Mouse (Mus musculus) lung, embryonic 16.5 days (tissue): ENCODE results near the gene Tas2r143. TPM values are rescaled to one million over a fixed set of nuclear protein-coding genes. Genes with fewer than 3 reads are reported as not detected.

Experiments
- ATAC-seq: fragments of 200-750 bp; cut with Nextera tagmentation; 2 replicates; pipeline ENCODE4 v1.8.0; 2017; ENCODE audit warnings: low read depth, mild to moderate bottlenecking, moderate library complexity
- H3K27ac ChIP-seq: fragments of 300-500 bp; sonication (generic); 2 replicates; pipeline ENCODE4 v1.5.1; 2014; ENCODE audit warnings: mild to moderate bottlenecking, control low read depth, low read length
- H3K27me3 ChIP-seq: fragments of 300-500 bp; sonication (generic); 2 replicates; pipeline ENCODE4 v1.6.1; 2014; ENCODE audit warnings: low read depth, low read length, mixed read lengths; ENCODE audit not compliant: control insufficient read depth, insufficient read depth
- H3K36me3 ChIP-seq: fragments of 300-500 bp; sonication (generic); 2 replicates; pipeline ENCODE4 v1.6.1; 2014; ENCODE audit warnings: low read length; ENCODE audit not compliant: control insufficient read depth, insufficient read depth
- H3K4me1 ChIP-seq: fragments of 300-500 bp; sonication (generic); replicated peaks from 2 replicates; pipeline ENCODE4 v1.6.1; 2014; ENCODE audit warnings: low read length, mixed read lengths; ENCODE audit not compliant: control insufficient read depth, insufficient read depth
- H3K4me2 ChIP-seq: fragments of 300-500 bp; sonication (generic); 2 replicates; pipeline ENCODE4 v1.6.1; 2014; ENCODE audit warnings: low read depth, low read length, control low read depth
- H3K4me3 ChIP-seq: fragments of 300-500 bp; sonication (generic); 2 replicates; pipeline ENCODE4 v1.5.1; 2014; ENCODE audit warnings: mild to moderate bottlenecking, low read length, control low read depth
- H3K9ac ChIP-seq: fragments of 300-500 bp; sonication (generic); 2 replicates; pipeline ENCODE4 v1.6.1; 2014; ENCODE audit warnings: low read length, control low read depth
- H3K9me3 ChIP-seq: fragments of 300-500 bp; sonication (generic); 2 replicates; pipeline ENCODE4 v1.6.1; 2016; ENCODE audit warnings: low read length; ENCODE audit not compliant: control insufficient read depth
- WGBS: fragments of 180-500 bp; shearing (Covaris S2); extraction: QIAGEN DNeasy Blood & Tissue Kit; methylation state at CpG from one replicate; pipeline ENCODE4 v1.1.7; 2014; 5-methylcytosine and 5-hydroxymethylcytosine counted together
- polyA plus RNA-seq: library from polyadenylated mRNA; unstranded; fragments of >200 nt; fragmentation: Nextera tagmentation; extraction: Ambion mirVana; gene quantifications from 2 replicates; pipeline ENCODE4 v1.2.1, GENCODE M21; 2015

Gene Tas2r143
- polyA plus RNA-seq, 1 experiment from 2014 or later = not detected

GRCm38 (mm10) chr6:42373669-42374430 lies 26.2 kb upstream of the Tas2r143 start:
- 37% methylated on average over 7 of the region's 7 CpGs for WGBS
- Histone ChIP-seq H3K27me3 (no peaks in the 10 kb centered on the region), H3K36me3 (no peaks in the 10 kb centered on the region), H3K27ac (no peak overlapping the region), H3K4me3 (peak overlapping the region; percentile 68), H3K9me3 (no peaks in the 10 kb centered on the region), H3K4me1 (peaks cover 35% of the 10 kb centered on the region), H3K4me2 (peak overlapping the region; percentile 89), H3K9ac (peak overlapping the region; percentile 82)
- no peak for ATAC-seq

DNA sequence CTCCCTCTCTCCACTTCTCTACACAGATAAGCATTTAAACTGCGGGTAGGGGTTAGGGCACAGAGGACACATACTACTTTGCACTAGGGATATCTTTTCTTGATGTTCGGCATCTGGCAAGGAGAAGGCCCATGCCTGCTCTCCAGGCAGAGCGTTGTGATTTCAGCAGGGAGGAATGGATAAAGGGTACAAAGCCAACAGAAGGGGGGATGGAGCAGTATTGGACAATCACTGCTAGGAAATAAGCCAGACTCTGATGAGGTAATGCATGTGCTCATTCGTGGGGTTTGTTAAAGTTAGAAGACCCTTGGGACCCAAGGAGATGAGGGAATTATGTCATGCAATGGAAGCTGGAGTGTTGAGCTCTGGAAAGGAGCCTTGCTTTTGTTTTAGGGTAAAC lies 25.3 kb upstream of the Tas2r143 start:
- no peaks in the 10 kb centered on the region for H3K27me3 ChIP-seq
- no peak overlapping the region for H3K4me2 ChIP-seq
- WGBS = 75% methylated on average over 4 of the region's 4 CpGs
- H3K9me3 ChIP-seq = no peaks in the 10 kb centered on the region
- H3K4me3 ChIP-seq = no peak overlapping the region
- no peak for ATAC-seq
- no peak overlapping the region for H3K27ac ChIP-seq
- no peak overlapping the region for H3K9ac ChIP-seq
- H3K4me1 ChIP-seq = peaks cover 35% of the 10 kb centered on the region
- H3K36me3 ChIP-seq = no peaks in the 10 kb centered on the region

GRCm38 (mm10) chr6:42375131-42375530 lies 24.9 kb upstream of the Tas2r143 start:
- Histone ChIP-seq H3K9ac (no peak overlapping the region), H3K4me2 (no peak overlapping the region), H3K9me3 (no peaks in the 10 kb centered on the region), H3K4me1 (peaks cover 35% of the 10 kb centered on the region), H3K27ac (no peak overlapping the region), H3K27me3 (no peaks in the 10 kb centered on the region), H3K36me3 (no peaks in the 10 kb centered on the region), H3K4me3 (no peak overlapping the region)
- WGBS = 91% methylated on average over 2 of the region's 2 CpGs
- no peak for ATAC-seq

GRCm38 (mm10) chr6:42376016-42376415 lies 24.0 kb upstream of the Tas2r143 start:
- Histone ChIP-seq H3K4me2 (no peak overlapping the region), H3K9ac (no peak overlapping the region; the same call in 1 of the 2 replicates), H3K4me3 (no peak overlapping the region), H3K27ac (no peak overlapping the region), H3K9me3 (no peaks in the 10 kb centered on the region), H3K27me3 (no peaks in the 10 kb centered on the region), H3K36me3 (no peaks in the 10 kb centered on the region), H3K4me1 (peaks cover 37% of the 10 kb centered on the region)
- no peak for ATAC-seq
- 19% methylated on average over 4 of the region's 4 CpGs for WGBS

DNA sequence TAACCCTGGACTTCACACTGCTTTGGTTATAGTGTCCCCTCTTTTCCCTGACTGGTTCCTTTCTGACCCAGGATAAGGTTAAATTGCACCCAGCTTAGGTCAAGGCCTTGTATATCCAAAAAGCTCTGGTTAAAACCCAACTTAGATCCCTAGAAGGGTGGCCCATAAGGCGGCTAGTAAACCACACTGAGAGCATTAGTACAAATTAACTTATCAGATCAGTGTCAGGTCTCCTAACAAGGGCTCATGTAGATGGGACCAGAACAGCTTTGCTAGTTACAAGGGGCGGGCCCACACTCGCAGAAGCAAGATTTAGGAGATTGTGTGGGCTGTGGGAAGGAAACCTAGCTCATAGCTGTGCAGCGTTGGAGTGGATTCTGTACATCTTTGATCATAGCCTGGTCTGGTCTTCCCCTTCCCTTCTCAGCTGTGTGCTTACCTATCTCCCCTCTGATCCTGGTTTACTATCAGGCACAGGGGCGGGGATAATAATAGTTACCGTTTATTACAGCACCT lies 23.5 kb upstream of the Tas2r143 start:
- Histone ChIP-seq H3K4me3 (no peak overlapping the region), H3K9me3 (no peaks in the 10 kb centered on the region), H3K27me3 (no peaks in the 10 kb centered on the region), H3K27ac (0 out of 2 replicates have a peak overlapping the region, but pooled peaks have one; percentile 5), H3K4me2 (no peak overlapping the region), H3K9ac (no peak overlapping the region), H3K36me3 (no peaks in the 10 kb centered on the region), H3K4me1 (peaks cover 36% of the 10 kb centered on the region)
- WGBS = 62% methylated on average over 6 of the region's 6 CpGs
- ATAC-seq = no peak

DNA sequence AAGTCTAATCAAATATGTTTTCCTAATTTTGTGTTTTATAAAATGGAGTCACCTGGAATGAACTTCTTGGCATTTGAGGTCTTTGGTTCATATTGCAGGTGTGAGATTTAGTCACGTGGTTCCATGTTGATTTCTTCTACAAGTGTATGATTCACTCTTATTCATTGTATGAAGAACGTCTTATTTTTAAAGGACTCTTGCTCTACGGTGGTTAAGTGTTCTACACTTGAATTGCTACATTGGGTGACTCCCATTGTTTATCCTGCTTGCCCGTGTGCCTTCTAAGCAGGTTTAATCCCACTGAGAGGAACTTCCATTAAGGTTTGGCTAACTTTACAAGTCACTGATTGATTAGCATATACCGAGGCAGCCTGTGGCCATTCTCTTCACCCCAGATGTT lies 22.8 kb upstream of the Tas2r143 start:
- Histone ChIP-seq H3K4me2 (no peak overlapping the region), H3K36me3 (no peaks in the 10 kb centered on the region), H3K27me3 (no peaks in the 10 kb centered on the region), H3K27ac (no peak overlapping the region), H3K4me1 (peaks cover 34% of the 10 kb centered on the region), H3K9ac (no peak overlapping the region), H3K4me3 (no peak overlapping the region), H3K9me3 (no peaks in the 10 kb centered on the region)
- ATAC-seq = no peak
- 56% methylated on average over 5 of the region's 5 CpGs for WGBS

GRCm38 (mm10) chr6:42379551-42379950 lies 20.5 kb upstream of the Tas2r143 start:
- 50% methylated on average over 3 of the region's 3 CpGs for WGBS
- Histone ChIP-seq H3K4me3 (no peak overlapping the region), H3K27ac (no peak overlapping the region), H3K9me3 (no peaks in the 10 kb centered on the region), H3K27me3 (no peaks in the 10 kb centered on the region), H3K4me2 (no peak overlapping the region), H3K36me3 (no peaks in the 10 kb centered on the region), H3K9ac (no peak overlapping the region), H3K4me1 (peaks cover 26% of the 10 kb centered on the region)
- ATAC-seq = no peak

DNA sequence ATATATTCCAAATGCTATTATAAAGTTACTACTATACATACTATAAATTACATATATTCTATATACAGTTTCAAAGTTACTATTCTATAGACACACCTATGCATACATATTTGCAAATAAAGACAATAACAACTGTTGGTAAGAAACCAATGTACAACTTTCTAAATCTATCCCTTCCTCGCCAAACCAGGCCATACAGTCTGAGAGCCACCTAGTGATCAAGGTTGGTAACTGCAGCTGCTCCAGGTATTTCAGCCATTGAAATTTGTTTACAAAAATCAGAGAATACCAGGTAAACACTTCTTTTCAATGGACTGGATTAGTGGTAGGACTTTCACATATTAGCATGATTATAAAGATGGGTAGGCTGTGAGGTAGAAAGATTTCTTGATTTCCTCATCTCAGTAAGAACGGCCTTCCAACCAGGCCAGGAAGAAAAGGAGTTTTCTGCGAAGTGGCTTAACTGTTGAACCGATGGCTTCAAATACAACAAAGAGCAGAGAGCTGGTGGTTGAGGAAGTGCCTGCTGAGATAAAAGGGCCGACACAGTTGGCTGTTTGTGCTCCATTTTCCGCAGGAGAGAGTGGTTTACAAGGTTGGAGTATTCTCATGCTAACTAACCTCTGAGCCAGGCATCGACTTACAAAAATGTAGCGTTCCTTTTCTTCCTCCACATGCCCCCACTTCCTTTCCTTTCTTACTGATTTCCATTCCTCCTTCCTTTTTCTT lies 19.5 kb upstream of the Tas2r143 start:
- Histone ChIP-seq H3K36me3 (no peaks in the 10 kb centered on the region), H3K4me1 (peaks cover 22% of the 10 kb centered on the region), H3K9ac (no peak overlapping the region), H3K27ac (peak overlapping the region; percentile 20; the same call in 1 of the 2 replicates), H3K9me3 (no peaks in the 10 kb centered on the region), H3K4me2 (no peak overlapping the region), H3K4me3 (no peak overlapping the region), H3K27me3 (no peaks in the 10 kb centered on the region)
- WGBS = 28% methylated on average over 8 of the region's 8 CpGs
- no peak for ATAC-seq

- peak overlapping the region; percentile 76 for H3K27ac ChIP-seq
- H3K27me3 ChIP-seq = no peaks in the 10 kb centered on the region
- no peak overlapping the region for H3K9ac ChIP-seq
- H3K36me3 ChIP-seq = no peaks in the 10 kb centered on the region
- H3K4me2 ChIP-seq = no peak overlapping the region
- 47% methylated on average over 2 of the region's 2 CpGs for WGBS
- no peak overlapping the region for H3K4me3 ChIP-seq
- H3K4me1 ChIP-seq = peaks cover 18% of the 10 kb centered on the region
- no peak for ATAC-seq
- no peaks in the 10 kb centered on the region for H3K9me3 ChIP-seq
These were observed 18.8 kb upstream of the Tas2r143 start for GRCm38 (mm10) chr6:42381221-42381620.
